Mouse (Mus musculus): Measurements from ENCODE around the gene Arpp21. TPM values are rescaled to one million over a fixed set of nuclear protein-coding genes. Genes with fewer than 3 reads are reported as not detected.
A peak's percentile ranks its signal among the peaks of the same experiment; 100 is the strongest.

The Arpp21 gene
- polyA plus RNA-seq, 1 experiment from 2014 or later: 32.2 TPM

DNA sequence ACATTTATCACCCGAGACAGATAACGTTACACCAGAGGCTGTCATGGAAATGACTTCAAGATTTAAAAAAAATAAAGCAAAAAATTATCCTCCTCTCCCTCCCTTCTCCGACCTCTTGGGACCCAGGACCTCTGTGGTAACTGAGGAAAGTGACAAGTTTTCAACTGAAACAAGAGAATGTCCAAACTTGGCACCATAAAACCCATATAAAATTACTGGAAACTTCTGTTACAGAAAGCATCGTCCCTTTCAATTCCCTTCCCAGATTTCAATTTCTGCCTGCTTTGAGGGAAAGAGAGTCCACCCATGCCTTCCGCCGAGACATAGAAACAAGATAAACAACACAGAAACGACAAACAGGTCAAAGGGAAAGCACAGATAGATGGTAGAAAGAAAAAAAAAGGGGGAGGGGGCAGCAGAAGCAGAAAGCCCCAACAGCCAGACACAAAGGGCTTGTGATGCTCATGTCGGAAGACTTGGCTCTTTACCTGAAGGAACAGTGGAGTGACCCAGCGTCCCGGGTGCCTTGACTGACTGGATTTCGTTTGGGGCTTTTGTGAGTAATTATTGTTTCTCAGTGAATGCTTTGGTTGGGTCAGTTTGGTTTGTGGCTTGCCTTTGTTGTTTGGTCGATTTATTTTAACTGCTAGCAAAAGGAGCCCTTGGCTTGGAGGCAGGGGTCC lies 1.8 kb downstream of the Arpp21 start:
- WGBS: 22% methylated on average over 12 of the region's 12 CpGs
- Histone ChIP-seq H3K36me3 (ENCODE audit: control insufficient read depth, insufficient read depth) (no peaks in the 10 kb centered on the region), H3K27ac (ENCODE audit: low read length) (no peak overlapping the region), H3K9ac (ENCODE audit: low read length) (peak overlapping the region; percentile 66), H3K4me2 (ENCODE audit: low read depth, low read length) (peak overlapping the region; percentile 90), H3K9me3 (replicated peaks; ENCODE audit: control insufficient read depth, low read length) (no peaks in the 10 kb centered on the region), H3K4me1 (ENCODE audit: control insufficient read depth, insufficient read depth, low read length) (peaks cover 7% of the 10 kb centered on the region; the same call in 1 of the 2 replicates), H3K4me3 (ENCODE audit: low read length) (peak overlapping the region; percentile 62), H3K27me3 (ENCODE audit: control insufficient read depth, insufficient read depth, low read length) (peaks cover 50% of the 10 kb centered on the region)
- ATAC-seq (replicated peaks; ENCODE audit: extremely low read depth, insufficient read depth, low FRiP score): no peak

DNA sequence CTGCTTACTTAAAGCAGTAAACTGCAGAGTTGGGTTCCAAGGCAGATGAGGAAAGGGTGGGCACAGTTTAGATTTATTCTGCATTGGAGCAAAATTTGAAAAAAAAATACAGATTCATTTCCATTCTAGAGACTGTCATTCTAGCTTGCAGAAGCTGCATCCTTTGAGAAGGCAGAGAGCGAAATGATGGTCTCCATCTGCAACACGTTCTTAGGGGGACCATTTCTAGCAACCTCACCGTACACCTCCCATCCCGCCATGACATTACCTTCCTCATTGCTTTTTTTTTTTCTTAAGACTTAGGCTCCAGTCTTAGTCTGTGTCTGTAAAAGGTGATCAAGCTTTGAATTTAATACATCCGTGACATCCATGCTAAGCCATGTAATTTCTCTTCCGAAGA lies 2.4 kb downstream of the Arpp21 start:
- peaks cover 49% of the 10 kb centered on the region for H3K27me3 ChIP-seq (ENCODE audit: control insufficient read depth, insufficient read depth, low read length)

DNA sequence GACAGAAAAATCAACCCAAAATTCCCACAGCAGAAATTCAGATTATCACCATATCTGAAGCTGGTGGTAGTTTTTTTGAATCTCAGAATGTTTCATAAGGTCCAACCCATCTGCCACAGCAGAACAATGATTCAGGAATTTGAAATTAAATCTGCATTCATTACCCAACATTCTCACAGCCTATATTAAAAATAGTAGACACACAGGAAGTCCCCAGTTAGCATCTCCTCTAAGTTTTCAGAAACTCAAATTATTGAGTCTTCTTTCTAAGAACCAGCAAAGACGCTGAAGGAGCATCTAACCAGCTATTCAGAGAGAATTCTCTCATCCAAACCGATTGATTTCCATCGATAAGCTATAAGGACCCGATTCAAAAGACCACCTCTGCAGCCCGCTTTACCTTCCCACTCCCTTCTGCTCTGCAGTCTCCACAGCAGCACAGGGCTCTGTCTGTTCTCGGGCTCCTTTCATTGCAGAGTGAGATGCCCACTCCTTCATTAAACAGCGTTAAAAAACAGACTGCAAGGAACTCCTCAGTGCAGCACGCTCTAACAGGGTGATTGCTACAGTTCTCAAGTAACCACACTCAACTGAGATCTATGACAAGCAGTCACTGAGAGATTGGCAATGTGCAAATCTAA lies 3.7 kb downstream of the Arpp21 start:
- Histone ChIP-seq H3K4me1 (ENCODE audit: control insufficient read depth, insufficient read depth, low read length) (peaks cover 14% of the 10 kb centered on the region), H3K4me3 (ENCODE audit: low read length) (peak overlapping the region; percentile 5; the same call in 1 of the 2 replicates)
- 66% methylated on average over 8 of the region's 8 CpGs for WGBS

More for the DNA sequence above, 2.4 kb downstream of the Arpp21 start:
- Histone ChIP-seq H3K4me1 (ENCODE audit: control insufficient read depth, insufficient read depth, low read length) (peaks cover 7% of the 10 kb centered on the region; the same call in 1 of the 2 replicates), H3K27ac (ENCODE audit: low read length) (no peak overlapping the region), H3K36me3 (ENCODE audit: control insufficient read depth, insufficient read depth) (no peaks in the 10 kb centered on the region), H3K9ac (ENCODE audit: low read length) (no peak overlapping the region), H3K4me3 (ENCODE audit: low read length) (no peak overlapping the region; the same call in 1 of the 2 replicates), H3K9me3 (replicated peaks; ENCODE audit: control insufficient read depth, low read length) (no peaks in the 10 kb centered on the region), H3K4me2 (ENCODE audit: low read depth, low read length) (no peak overlapping the region)
- WGBS: 68% methylated on average over 6 of the region's 6 CpGs
- ATAC-seq (replicated peaks; ENCODE audit: extremely low read depth, insufficient read depth, low FRiP score): no peak

DNA sequence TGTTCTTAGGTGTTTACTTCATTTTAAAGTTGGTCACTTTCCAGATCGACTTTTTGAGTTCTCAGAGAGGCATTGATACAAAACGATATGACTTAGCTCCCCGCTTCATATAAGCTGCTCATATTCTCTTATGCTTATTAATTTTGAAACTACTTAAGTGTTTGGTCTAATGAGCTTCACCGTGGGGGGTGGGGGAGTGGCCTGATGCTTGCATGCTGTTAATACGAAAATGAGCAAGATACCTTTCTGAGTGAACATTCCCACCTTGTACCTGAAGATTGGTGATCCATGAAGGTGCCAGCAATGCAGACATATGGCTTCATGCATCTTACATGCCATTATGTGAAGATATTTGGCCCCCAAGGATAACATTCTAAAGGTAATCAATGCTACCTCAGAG lies 4.4 kb downstream of the Arpp21 start:
- Histone ChIP-seq H3K36me3 (ENCODE audit: control insufficient read depth, insufficient read depth) (no peaks in the 10 kb centered on the region), H3K4me2 (ENCODE audit: low read depth, low read length) (no peak overlapping the region; the same call in 1 of the 2 replicates), H3K4me1 (ENCODE audit: control insufficient read depth, insufficient read depth, low read length) (peaks cover 17% of the 10 kb centered on the region), H3K27me3 (ENCODE audit: control insufficient read depth, insufficient read depth, low read length) (peaks cover 40% of the 10 kb centered on the region), H3K27ac (ENCODE audit: low read length) (no peak overlapping the region), H3K9me3 (replicated peaks; ENCODE audit: control insufficient read depth, low read length) (no peaks in the 10 kb centered on the region), H3K9ac (ENCODE audit: low read length) (no peak overlapping the region), H3K4me3 (ENCODE audit: low read length) (peak overlapping the region; percentile 10; the same call in 1 of the 2 replicates)
- WGBS: 79% methylated on average over 5 of the region's 5 CpGs
- no peak for ATAC-seq (replicated peaks; ENCODE audit: extremely low read depth, insufficient read depth, low FRiP score)

More for the DNA sequence above, 3.7 kb downstream of the Arpp21 start:
- peaks cover 44% of the 10 kb centered on the region for H3K27me3 ChIP-seq (ENCODE audit: control insufficient read depth, insufficient read depth, low read length)
- no peaks in the 10 kb centered on the region for H3K36me3 ChIP-seq (ENCODE audit: control insufficient read depth, insufficient read depth)
- no peak overlapping the region for H3K4me2 ChIP-seq (ENCODE audit: low read depth, low read length)
- no peak overlapping the region for H3K9ac ChIP-seq (ENCODE audit: low read length)
- no peak overlapping the region for H3K27ac ChIP-seq (ENCODE audit: low read length)
- ATAC-seq (replicated peaks; ENCODE audit: extremely low read depth, insufficient read depth, low FRiP score): no peak
- H3K9me3 ChIP-seq (replicated peaks; ENCODE audit: control insufficient read depth, low read length): no peaks in the 10 kb centered on the region

DNA sequence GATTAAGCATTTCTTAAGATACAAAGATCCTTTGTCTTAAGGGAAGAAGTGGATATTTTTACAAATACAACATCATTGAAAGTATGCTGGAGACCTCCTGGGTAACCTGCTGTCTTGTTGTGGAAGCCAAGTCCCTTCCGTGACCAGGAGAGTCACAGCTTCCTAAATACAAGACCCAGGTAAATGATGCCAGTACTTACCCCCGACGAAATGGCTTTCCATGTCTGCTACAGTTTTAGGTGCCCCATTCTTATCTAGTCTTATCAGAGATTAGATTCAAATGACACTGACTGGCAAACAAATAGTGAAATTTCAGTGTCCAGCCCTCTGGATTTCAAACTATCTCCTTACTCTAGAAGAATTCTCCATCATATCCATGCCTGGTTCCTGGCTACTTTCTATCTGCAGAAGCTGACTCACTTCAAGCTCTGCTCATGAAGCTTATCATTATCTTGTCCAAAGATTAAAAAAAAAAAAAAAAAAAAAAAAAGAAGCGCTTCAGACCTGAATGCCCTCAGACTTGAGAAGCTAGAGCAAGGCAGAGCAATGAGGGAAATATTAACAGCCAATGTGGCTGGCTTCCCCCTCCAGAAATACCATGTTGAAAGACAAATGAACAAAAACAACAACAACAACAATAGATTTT lies 4.9 kb downstream of the Arpp21 start:
- ATAC-seq (replicated peaks; ENCODE audit: extremely low read depth, insufficient read depth, low FRiP score): no peak
- Histone ChIP-seq H3K9me3 (replicated peaks; ENCODE audit: control insufficient read depth, low read length) (no peaks in the 10 kb centered on the region), H3K27me3 (ENCODE audit: control insufficient read depth, insufficient read depth, low read length) (peaks cover 36% of the 10 kb centered on the region), H3K4me1 (ENCODE audit: control insufficient read depth, insufficient read depth, low read length) (peaks cover 17% of the 10 kb centered on the region), H3K36me3 (ENCODE audit: control insufficient read depth, insufficient read depth) (no peaks in the 10 kb centered on the region), H3K4me2 (ENCODE audit: low read depth, low read length) (no peak overlapping the region; the same call in 1 of the 2 replicates), H3K4me3 (ENCODE audit: low read length) (no peak overlapping the region; the same call in 1 of the 2 replicates), H3K9ac (ENCODE audit: low read length) (no peak overlapping the region), H3K27ac (ENCODE audit: low read length) (no peak overlapping the region)
- WGBS: 69% methylated on average over 4 of the region's 4 CpGs

DNA sequence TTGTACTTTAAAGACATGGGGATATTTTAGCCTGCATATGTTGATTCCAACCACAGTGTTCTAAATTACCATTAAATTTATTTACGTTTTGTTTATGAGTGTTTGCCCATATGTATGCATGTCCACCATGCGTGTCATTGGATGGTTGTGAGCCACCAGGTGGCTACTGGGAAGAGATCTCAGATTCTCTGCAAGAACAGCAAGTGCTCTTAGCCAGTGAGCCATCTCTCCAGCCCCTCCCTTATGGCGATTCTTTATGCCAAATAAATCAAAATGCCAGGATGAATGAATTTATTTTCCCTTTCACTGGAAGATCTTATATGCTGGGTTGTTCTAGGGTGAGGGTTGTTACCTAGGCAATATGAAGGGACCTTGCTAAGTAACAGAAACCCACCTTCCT lies 7.3 kb downstream of the Arpp21 start:
- Histone ChIP-seq H3K27ac (ENCODE audit: low read length) (no peak overlapping the region), H3K36me3 (ENCODE audit: control insufficient read depth, insufficient read depth) (no peaks in the 10 kb centered on the region), H3K4me3 (ENCODE audit: low read length) (no peak overlapping the region), H3K9ac (ENCODE audit: low read length) (no peak overlapping the region), H3K4me2 (ENCODE audit: low read depth, low read length) (no peak overlapping the region), H3K4me1 (ENCODE audit: control insufficient read depth, insufficient read depth, low read length) (peaks cover 10% of the 10 kb centered on the region; the same call in 1 of the 2 replicates), H3K27me3 (ENCODE audit: control insufficient read depth, insufficient read depth, low read length) (peaks cover 13% of the 10 kb centered on the region), H3K9me3 (replicated peaks; ENCODE audit: control insufficient read depth, low read length) (no peaks in the 10 kb centered on the region)
- WGBS: 81% methylated on average over 3 of the region's 3 CpGs
- ATAC-seq (replicated peaks; ENCODE audit: extremely low read depth, insufficient read depth, low FRiP score): no peak

DNA sequence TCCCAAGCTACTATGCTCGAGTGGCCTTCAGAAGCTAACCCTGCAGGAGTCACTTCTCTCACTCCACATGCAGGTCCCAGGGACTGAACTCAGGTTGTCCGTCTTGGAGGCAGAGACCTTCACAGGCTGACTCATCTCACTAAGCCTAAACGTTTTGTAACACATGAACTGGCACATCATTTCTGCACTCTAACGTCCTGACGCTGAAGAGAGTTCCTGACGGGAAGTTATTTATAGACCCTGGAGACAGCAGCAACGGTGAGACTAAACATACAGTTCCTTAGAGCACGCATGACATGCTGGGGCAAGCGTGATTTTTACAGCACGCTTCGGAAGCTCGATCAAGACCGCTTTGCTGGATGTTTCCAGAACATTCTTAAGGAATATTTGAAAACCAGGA lies 8.6 kb downstream of the Arpp21 start:
- H3K9me3 ChIP-seq (replicated peaks; ENCODE audit: control insufficient read depth, low read length): no peaks in the 10 kb centered on the region

DNA sequence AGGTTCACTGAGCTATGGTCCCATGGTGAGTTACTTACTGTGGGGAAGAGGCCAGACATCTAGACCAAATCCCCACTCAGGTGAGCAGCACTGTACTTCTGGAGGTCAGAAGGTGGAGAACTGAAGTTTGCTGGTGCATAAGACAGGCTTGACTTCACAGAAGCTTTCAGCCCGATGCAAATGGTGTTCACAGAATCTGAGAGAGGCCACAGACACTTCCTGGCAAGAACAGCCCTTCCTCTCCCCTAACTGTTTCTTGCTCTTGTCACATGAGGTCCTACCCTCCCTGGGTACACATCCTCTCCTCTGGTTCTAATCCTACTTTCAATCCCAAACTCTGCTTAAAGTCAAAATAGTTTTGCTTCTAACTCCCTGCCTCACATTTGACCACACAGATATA lies 9.2 kb downstream of the Arpp21 start:
- peaks cover 10% of the 10 kb centered on the region; the same call in 1 of the 2 replicates for H3K4me1 ChIP-seq (ENCODE audit: control insufficient read depth, insufficient read depth, low read length)
- 47% methylated on average over 1 of the region's 1 CpGs for WGBS
- peaks cover 2% of the 10 kb centered on the region for H3K27me3 ChIP-seq (ENCODE audit: control insufficient read depth, insufficient read depth, low read length)
- no peak overlapping the region; the same call in 1 of the 2 replicates for H3K4me2 ChIP-seq (ENCODE audit: low read depth, low read length)
- H3K36me3 ChIP-seq (ENCODE audit: control insufficient read depth, insufficient read depth): no peaks in the 10 kb centered on the region
- 0 out of 2 replicates have a peak, but pooled peaks have one; percentile 33 for ATAC-seq (replicated peaks; ENCODE audit: extremely low read depth, insufficient read depth, low FRiP score)
- no peak overlapping the region; the same call in 1 of the 2 replicates for H3K27ac ChIP-seq (ENCODE audit: low read length)
- no peak overlapping the region for H3K4me3 ChIP-seq (ENCODE audit: low read length)
- no peaks in the 10 kb centered on the region for H3K9me3 ChIP-seq (replicated peaks; ENCODE audit: control insufficient read depth, low read length)
- no peak overlapping the region for H3K9ac ChIP-seq (ENCODE audit: low read length)

More for the DNA sequence above, 8.6 kb downstream of the Arpp21 start:
- Histone ChIP-seq H3K9ac (ENCODE audit: low read length) (no peak overlapping the region), H3K27ac (ENCODE audit: low read length) (peak overlapping the region; percentile 55), H3K4me2 (ENCODE audit: low read depth, low read length) (peak overlapping the region; percentile 39), H3K36me3 (ENCODE audit: control insufficient read depth, insufficient read depth) (no peaks in the 10 kb centered on the region), H3K4me1 (ENCODE audit: control insufficient read depth, insufficient read depth, low read length) (peaks cover 10% of the 10 kb centered on the region; the same call in 1 of the 2 replicates), H3K27me3 (ENCODE audit: control insufficient read depth, insufficient read depth, low read length) (peaks cover 7% of the 10 kb centered on the region), H3K4me3 (ENCODE audit: low read length) (no peak overlapping the region)
- WGBS: 24% methylated on average over 13 of the region's 13 CpGs
- ATAC-seq (replicated peaks; ENCODE audit: extremely low read depth, insufficient read depth, low FRiP score): peak; percentile 65

Data from heart, embryonic 16.5 days (tissue).